Mouse (Mus musculus) ovary, postnatal 14 days (tissue): ENCODE measurements around the gene Zmiz1.

Experiments used
- DNase-seq: peaks from one replicate; pipeline ENCODE4 v3.0.0; 2022; ENCODE audit warnings: low spot score

Zmiz1 gene

GRCm38 (mm10) chr14:25611815-25612698 lies 153.1 kb downstream of the Zmiz1 start:
- DNase-seq = no peak

- DNase-seq = no peak
Measured at GRCm38 (mm10) chr14:25613942-25614575, 155.1 kb downstream of the Zmiz1 start.

GRCm38 (mm10) chr14:25614684-25615083 lies 155.7 kb downstream of the Zmiz1 start:
- no peak for DNase-seq

- DNase-seq = no peak
Measured at GRCm38 (mm10) chr14:25615602-25616001, 156.6 kb downstream of the Zmiz1 start.

GRCm38 (mm10) chr14:25616009-25616723 lies 157.2 kb downstream of the Zmiz1 start:
- no peak for DNase-seq

- no peak for DNase-seq
Measured at GRCm38 (mm10) chr14:25617264-25617663, 158.3 kb downstream of the Zmiz1 start.

- DNase-seq = no peak
Measured at GRCm38 (mm10) chr14:25619066-25619762, 160.2 kb downstream of the Zmiz1 start.

GRCm38 (mm10) chr14:25620766-25621165 lies 161.8 kb downstream of the Zmiz1 start:
- DNase-seq = no peak

GRCm38 (mm10) chr14:25623698-25624097 lies 164.7 kb downstream of the Zmiz1 start:
- DNase-seq = no peak

- DNase-seq = no peak
Measured at GRCm38 (mm10) chr14:25624659-25625058, 165.7 kb downstream of the Zmiz1 start.

GRCm38 (mm10) chr14:25627599-25628255 lies 168.7 kb downstream of the Zmiz1 start:
- no peak for DNase-seq

GRCm38 (mm10) chr14:25628448-25629099 lies 169.6 kb downstream of the Zmiz1 start:
- no peak for DNase-seq

GRCm38 (mm10) chr14:25629866-25630606 lies 171.1 kb downstream of the Zmiz1 start:
- no peak for DNase-seq

GRCm38 (mm10) chr14:25630647-25631409 lies 171.8 kb downstream of the Zmiz1 start:
- DNase-seq = no peak

- no peak for DNase-seq
Measured at GRCm38 (mm10) chr14:25631481-25631880, 172.5 kb downstream of the Zmiz1 start.

- DNase-seq = no peak
Measured at GRCm38 (mm10) chr14:25633539-25634300, 174.7 kb downstream of the Zmiz1 start.

- no peak for DNase-seq
Measured at GRCm38 (mm10) chr14:25634328-25634727, 175.3 kb downstream of the Zmiz1 start.

- no peak for DNase-seq
Measured at GRCm38 (mm10) chr14:25635746-25636145, 176.8 kb downstream of the Zmiz1 start.

- no peak for DNase-seq
Measured at GRCm38 (mm10) chr14:25636297-25636696, 177.3 kb downstream of the Zmiz1 start.
